Mouse (Mus musculus) heart, adult 2 months (tissue): ENCODE data around the gene Gpr155. TPM values are rescaled to one million over a fixed set of nuclear protein-coding genes. Genes with fewer than 3 reads are reported as not detected.

Source experiments
- DNase-seq, 2 experiments: peaks; one replicate each; pipeline ENCODE4 v3.0.0; 2021
- H3K27ac ChIP-seq: fragments of 200-600 bp; 2 replicates; pipeline ENCODE4 v1.8.1; 2022
- H3K27me3 ChIP-seq: fragments of 200-500 bp; 2 replicates; pipeline ENCODE4 v1.6.1; 2012; ENCODE audit warnings: mild to moderate bottlenecking, low read length, inconsistent platforms, mixed read lengths; ENCODE audit not compliant: control insufficient read depth, insufficient read depth
- H3K36me3 ChIP-seq: fragments of 200-500 bp; 2 replicates; pipeline ENCODE4 v1.6.1; 2012; ENCODE audit warnings: low read length, inconsistent platforms; ENCODE audit not compliant: control insufficient read depth, insufficient read depth
- H3K4me1 ChIP-seq: fragments of 200-500 bp; 2 replicates; pipeline ENCODE4 v1.6.1; 2011; ENCODE audit warnings: low read length; ENCODE audit not compliant: control insufficient read depth, insufficient read depth
- H3K4me3 ChIP-seq: fragments of 200-600 bp; 2 replicates; pipeline ENCODE4 v1.8.1; 2022
- H3K79me2 ChIP-seq: fragments of 200-500 bp; replicated peaks from 2 replicates; pipeline ENCODE4 v1.6.1; 2012; ENCODE audit warnings: mild to moderate bottlenecking, inconsistent platforms, low read length, moderate library complexity, mixed read lengths; ENCODE audit not compliant: control insufficient read depth, insufficient read depth
- H3K9ac ChIP-seq: fragments of 200-500 bp; 2 replicates; pipeline ENCODE4 v1.6.1; 2012; ENCODE audit warnings: low read depth, mild to moderate bottlenecking, control low read depth, inconsistent platforms, low read length, mixed read lengths
- CTCF ChIP-seq: fragments of 200-600 bp; IDR thresholded peaks from 2 replicates; pipeline ENCODE4 v1.8.1; 2022; ENCODE audit warnings: antibody characterized with exemption, mild to moderate bottlenecking, moderate library complexity
- EP300 ChIP-seq: fragments of 200-500 bp; IDR thresholded peaks from 2 replicates; pipeline ENCODE4 v1.6.1; 2011; ENCODE audit warnings: low read depth, low read length, control low read depth; ENCODE audit not compliant: insufficient read depth
- POLR2A ChIP-seq: fragments of 200-500 bp; IDR thresholded peaks from 2 replicates; pipeline ENCODE4 v1.6.1; 2011; ENCODE audit warnings: mild to moderate bottlenecking, low read depth, low read length, control low read depth; ENCODE audit not compliant: insufficient read depth
- WGBS: fragments of 180-500 bp; shearing (Covaris S2); methylation state at CpG from one replicate; pipeline ENCODE4 v1.1.7; 2018; 5-methylcytosine and 5-hydroxymethylcytosine counted together
- intact Hi-C: fragments of 180-260 bp; cut with DNase I; formaldehyde crosslinking; loops from one replicate; pipeline ENCODE4 v1.15.1; 2025
- polyA plus RNA-seq: library from polyadenylated mRNA; depleted of rRNA; stranded (reverse); fragments of >200 nt; gene quantifications from 2 replicates; pipeline ENCODE4 v1.2.3, GENCODE M21; 2012
- total RNA-seq, 2 experiments: library from RNA; stranded (reverse); gene quantifications; 2 replicates each; pipeline ENCODE4 v1.2.3; 2021

Gpr155 gene
- total and polyA plus RNA-seq, 3 experiments: 11.3 to 15.2 (median 11.7) TPM

DNA sequence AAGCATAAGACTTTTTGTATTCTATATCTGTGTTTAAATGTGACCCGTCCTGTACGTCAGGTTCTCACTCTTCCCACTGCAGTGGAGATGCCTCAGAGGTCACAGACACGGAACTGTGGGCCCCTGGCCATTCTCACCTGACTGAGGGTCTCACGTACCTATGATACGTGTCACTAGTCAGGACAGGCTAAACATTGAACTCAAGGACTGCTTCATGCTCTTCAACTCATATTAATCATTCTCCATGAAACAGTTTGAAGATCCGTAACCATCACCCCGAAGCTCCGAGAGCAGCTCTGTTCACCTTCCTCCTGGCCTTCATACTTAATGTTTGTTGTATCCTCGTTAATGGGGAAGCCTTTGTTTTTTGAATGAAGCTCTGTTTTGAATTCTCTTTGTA lies 68.9 kb downstream of the Gpr155 start:
- Histone ChIP-seq H3K4me3 (no peak overlapping the region), H3K4me1 (no peaks in the 10 kb centered on the region; the same call in 1 of the 2 replicates), H3K27me3 (no peaks in the 10 kb centered on the region), H3K79me2 (no peaks in the 10 kb centered on the region), H3K9ac (no peak overlapping the region), H3K36me3 (no peaks in the 10 kb centered on the region), H3K27ac (no peak overlapping the region)
- DNase-seq: no peak
- 95% methylated on average over 9 of the region's 9 CpGs for WGBS
- TF ChIP-seq POLR2A: no peak
- TF ChIP-seq CTCF: no peak
- no peak for TF ChIP-seq EP300
- intact Hi-C loops: no loop called here

DNA sequence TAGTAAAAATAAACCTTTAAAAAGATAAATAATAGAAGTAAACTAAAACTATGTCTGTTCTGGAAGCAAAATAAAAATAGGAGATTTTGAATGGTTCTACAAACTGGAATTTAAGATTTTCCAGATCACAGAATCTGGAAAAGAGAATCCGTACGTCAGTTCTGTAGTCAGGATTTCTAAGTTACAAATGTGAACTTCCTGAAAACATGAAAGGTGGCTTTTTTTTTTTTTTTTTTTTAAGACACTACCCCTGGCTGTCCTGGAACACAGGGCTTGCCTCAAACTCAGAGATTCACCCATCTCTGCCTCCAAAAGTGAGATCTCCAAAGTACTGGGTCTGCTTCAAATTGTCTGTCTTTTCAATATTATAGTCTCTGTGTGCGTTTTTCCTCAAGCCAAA lies 72.1 kb downstream of the Gpr155 start:
- WGBS: 94% methylated on average over 3 of the region's 3 CpGs
- Histone ChIP-seq H3K27me3 (no peaks in the 10 kb centered on the region), H3K4me3 (no peak overlapping the region), H3K79me2 (no peaks in the 10 kb centered on the region; the same call in 1 of the 2 replicates), H3K27ac (no peak overlapping the region), H3K9ac (no peak overlapping the region), H3K36me3 (peaks cover 12% of the 10 kb centered on the region), H3K4me1 (peaks cover 2% of the 10 kb centered on the region)
- no peak for DNase-seq
- TF ChIP-seq CTCF: no peak
- TF ChIP-seq POLR2A: no peak
- TF ChIP-seq EP300: no peak
- intact Hi-C loops: no loop called here

DNA sequence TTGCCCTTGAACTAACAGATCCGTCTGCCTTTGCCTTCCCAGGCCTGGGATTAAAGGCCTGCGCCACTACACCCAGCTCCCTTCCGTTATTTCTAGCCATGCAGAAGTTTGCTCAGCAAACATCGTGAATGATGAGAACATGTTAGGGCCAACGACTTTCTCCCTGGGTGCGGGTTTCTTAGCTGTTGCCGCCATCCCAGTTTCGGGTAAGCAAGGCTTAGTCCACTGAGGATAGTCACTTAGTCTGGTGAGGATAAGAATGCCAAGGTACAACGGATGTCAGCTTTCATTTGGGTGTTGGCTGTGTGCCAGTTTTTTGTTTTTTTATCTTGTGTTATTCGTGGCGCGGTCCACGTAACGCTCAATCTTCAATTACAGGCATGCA lies 73.3 kb downstream of the Gpr155 start:
- peaks cover 2% of the 10 kb centered on the region for H3K4me1 ChIP-seq
- no peaks in the 10 kb centered on the region for H3K27me3 ChIP-seq
- 4% methylated on average over 14 of the region's 14 CpGs for WGBS
- peak overlapping the region; percentile 49 for H3K9ac ChIP-seq
- TF ChIP-seq EP300 (no peak), POLR2A (0 out of 2 replicates have a peak, but pooled peaks have one; percentile 33), CTCF (no peak)
- H3K4me3 ChIP-seq: peak overlapping the region; percentile 80
- no peaks in the 10 kb centered on the region; the same call in 1 of the 2 replicates for H3K79me2 ChIP-seq
- intact Hi-C loops: loop anchor here (1.0 kb wide), 1 partner anchor 73 kb away; the partner anchor contains the start of gene Gpr155
- DNase-seq: peak; percentile 57 to 69
- peak overlapping the region; percentile 94 for H3K27ac ChIP-seq
- peaks cover 15% of the 10 kb centered on the region for H3K36me3 ChIP-seq

DNA sequence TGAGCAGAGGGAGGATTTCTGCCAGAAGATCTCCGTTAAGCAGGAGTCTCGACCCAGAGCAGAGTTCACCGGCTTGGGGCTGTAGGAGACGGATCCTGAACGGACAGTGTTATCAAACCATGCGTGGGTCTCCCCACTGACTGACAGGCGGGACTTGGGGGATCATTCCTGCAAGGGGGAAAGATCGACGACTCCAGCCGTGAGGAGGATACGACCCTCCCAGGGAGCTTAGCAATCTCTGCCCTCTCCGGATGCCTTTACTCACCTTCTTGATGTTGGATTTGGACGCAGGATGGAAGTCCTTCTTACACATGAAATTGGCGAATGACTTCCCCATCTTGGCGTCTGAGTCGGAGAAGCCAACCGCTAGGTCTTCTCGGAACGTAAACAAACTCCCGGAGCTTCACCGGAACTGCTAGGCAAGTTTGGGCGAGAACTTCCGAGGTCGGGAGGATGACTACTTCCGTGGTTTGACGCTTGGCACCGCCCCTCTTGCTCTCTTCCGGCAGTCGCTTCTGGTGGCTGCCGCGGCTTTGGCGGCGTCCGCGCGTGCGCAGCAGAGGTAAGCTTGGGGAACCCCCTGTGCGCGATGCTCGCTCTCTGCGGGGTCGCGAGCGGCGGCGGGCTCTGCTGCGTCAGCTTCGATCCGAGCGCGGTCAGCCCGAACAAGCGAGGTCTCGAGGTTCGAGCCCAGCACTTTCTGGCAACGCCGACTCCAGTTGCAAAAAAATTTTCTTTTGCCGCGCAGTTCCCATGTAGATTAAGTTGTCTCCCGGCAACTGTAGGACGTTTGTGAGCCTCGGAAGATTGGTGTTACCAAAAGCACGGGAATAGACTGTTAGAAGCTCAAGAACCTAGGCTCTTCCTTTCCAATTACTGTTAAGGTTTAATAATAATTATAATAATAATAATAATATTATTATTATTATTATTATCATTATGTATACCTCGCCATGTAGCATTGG lies 73.9 kb downstream of the Gpr155 start, which contains the start of the genes Scrn3 and Cir1:
Gene Scrn3, plus strand, starts transcription at position 450 of the 965 bp plus-strand sequence.
Gene Cir1, minus strand, starts transcription at position 550 of the 965 bp plus-strand sequence.
- Histone ChIP-seq H3K27me3 (no peaks in the 10 kb centered on the region), H3K4me1 (peaks cover 2% of the 10 kb centered on the region), H3K4me3 (peak within 1 kb of the TSS; percentile 80), H3K36me3 (peaks cover 15% of the 10 kb centered on the region), H3K9ac (peak within 1 kb of the TSS; percentile 75), H3K79me2 (no peaks in the 10 kb centered on the region; the same call in 1 of the 2 replicates), H3K27ac (peak within 1 kb of the TSS; percentile 94)
- DNase-seq: peak; percentile 93 to 97
- intact Hi-C loops: loop anchor here (1.0 kb wide), 2 partner anchors 74 to 92 kb away; partner anchors contain the start of gene Gpr155
- TF ChIP-seq EP300 (peak; percentile 37; the same call in 1 of the 2 replicates), POLR2A (peak; percentile 92), CTCF (no peak)
- under 1% methylated on average over 64 of the region's 64 CpGs for WGBS

DNA sequence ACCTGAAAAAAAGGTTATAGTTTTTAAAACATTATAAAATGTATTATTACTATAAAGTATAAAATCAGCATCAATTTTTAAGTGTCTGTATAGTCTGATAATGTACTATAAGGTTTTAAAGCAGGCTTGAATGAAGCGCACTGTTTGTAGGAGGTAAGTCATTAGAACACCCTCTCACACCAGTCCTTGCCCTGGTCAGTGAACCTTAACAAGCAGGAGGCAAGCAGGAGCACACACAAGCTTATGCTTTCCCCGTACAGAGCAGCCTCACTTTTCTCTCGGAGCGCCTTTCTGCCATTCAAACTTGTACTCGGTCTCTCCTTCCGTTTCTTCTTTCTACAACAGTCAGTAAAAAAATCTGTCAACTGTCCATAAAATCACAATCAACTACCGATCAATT lies 80.4 kb downstream of the Gpr155 start:
- H3K79me2 ChIP-seq: no peaks in the 10 kb centered on the region; the same call in 1 of the 2 replicates
- H3K4me3 ChIP-seq: no peak overlapping the region
- peaks cover 12% of the 10 kb centered on the region for H3K36me3 ChIP-seq
- no peak for DNase-seq
- H3K27me3 ChIP-seq: no peaks in the 10 kb centered on the region
- H3K9ac ChIP-seq: no peak overlapping the region
- intact Hi-C loops: no loop called here
- H3K27ac ChIP-seq: no peak overlapping the region
- TF ChIP-seq EP300: no peak
- no peak for TF ChIP-seq CTCF
- TF ChIP-seq POLR2A: no peak
- whole genome bisulfite sequencing: 93% methylated on average over 7 of the region's 7 CpGs
- peaks cover 2% of the 10 kb centered on the region; the same call in 1 of the 2 replicates for H3K4me1 ChIP-seq
